Mouse (Mus musculus) frontal cortex, postnatal 14 days (tissue): ENCODE results near the gene Cabp1.

Source experiments
- DNase-seq, 2 experiments: peaks; one replicate each; pipeline ENCODE4 v3.0.0; 2022; ENCODE audit warnings: low spot score in 2 of 2

Gene Cabp1

GRCm38 (mm10) chr5:115193669-115194625, at the start of gene Cabp1:
Gene Cabp1 (minus strand): TSS chr5:115194381.
- DNase-seq = no peak

DNA sequence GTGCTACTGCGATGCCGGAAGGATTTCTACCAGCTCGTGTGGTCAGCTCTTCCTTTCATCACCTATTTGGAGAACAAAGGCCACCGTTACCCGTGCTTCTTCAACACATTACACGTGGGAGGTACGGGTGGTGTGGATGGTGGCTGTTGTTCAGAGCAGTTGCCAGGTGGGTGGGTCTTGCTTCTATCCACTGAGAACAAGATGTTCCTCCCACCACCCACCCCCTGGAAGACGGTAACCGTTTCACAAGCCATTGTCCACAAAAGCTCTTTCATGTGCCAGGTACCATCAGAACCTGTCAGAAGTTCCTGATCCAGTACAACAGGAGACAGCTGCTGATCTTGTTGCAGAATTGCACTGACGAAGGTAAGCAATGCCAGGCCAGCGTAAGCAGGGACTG, 46.0 kb upstream of the Cabp1 start:
- DNase-seq = no peak

GRCm38 (mm10) chr5:115238729-115239195, 44.6 kb upstream of the Cabp1 start:
- no peak for DNase-seq

DNA sequence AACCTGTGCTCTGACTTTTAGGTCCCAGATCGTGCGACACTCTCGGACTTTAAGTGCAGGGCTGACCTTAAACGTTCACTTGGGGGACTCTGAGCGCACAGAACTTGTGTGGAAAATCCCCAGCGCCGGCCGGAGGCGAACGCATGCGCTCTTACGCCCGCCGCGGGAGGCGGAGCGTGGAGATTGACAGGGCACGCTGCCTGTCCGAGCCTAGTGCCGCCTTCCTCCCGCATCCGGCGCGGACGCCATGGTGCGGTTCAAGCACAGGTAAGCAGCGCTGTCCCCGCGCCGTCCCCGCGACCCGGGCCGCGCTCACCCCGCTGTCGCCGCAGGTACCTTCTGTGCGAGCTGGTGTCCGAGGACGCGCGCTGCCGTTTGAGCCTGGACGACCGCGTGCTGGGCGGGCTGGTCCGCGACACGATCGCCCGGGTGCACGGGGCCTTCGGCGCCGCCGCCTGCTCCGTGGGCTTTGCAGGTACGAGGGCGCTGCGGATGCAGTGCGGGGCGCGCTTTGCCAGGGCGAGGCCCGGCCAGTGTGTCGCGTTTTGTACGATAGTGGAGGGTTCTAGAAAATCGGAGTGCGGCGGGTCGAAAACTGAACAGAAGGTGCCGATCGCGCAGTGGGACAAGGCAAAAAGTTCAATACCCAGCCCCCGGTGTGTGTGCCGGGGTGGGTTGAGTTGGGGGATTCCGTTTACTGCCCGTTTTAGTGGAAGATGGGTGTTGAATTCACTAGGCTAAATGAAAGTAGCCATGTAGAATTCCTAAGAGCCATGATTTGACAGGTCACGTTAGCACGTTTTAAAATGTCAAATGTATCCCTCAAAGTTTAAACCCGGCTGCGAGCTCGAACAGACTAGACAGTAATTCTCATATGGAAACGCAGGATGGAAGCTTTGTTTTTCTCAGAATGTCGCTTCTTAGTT, 43.9 kb upstream of the Cabp1 start:
- DNase-seq = peak; percentile 76 to 85

DNA sequence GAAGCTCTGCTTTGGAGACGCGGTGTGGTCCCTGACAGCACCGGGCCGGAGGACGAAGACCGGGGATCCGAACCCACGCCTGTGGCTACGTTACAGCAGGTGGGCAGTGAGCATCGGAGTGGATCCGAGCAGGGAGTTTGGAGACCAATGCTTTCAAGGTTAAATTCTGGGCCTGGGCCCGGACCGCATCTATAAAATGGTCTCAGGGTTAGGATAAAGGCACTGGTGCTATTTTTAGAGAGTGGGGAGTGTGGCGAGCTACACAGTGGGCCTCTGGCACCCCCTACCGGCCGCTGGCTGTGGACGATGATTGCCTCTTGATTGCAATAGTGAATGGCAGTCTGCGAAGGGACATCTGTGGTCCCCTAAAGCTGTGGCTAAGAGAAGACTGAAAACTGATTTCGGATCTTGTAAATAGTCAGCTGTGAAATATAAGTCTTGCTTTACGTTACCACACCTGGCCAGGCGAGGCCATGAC, 41.6 kb upstream of the Cabp1 start, which contains the start of gene Pop5:
TSS of gene Pop5 (plus strand) at position 51 of the 478 bp plus-strand sequence.
- peak; percentile 74 to 89 for DNase-seq

- peak; percentile 60 for DNase-seq
These were observed 41.2 kb upstream of the Cabp1 start for GRCm38 (mm10) chr5:115235323-115235771.

DNA sequence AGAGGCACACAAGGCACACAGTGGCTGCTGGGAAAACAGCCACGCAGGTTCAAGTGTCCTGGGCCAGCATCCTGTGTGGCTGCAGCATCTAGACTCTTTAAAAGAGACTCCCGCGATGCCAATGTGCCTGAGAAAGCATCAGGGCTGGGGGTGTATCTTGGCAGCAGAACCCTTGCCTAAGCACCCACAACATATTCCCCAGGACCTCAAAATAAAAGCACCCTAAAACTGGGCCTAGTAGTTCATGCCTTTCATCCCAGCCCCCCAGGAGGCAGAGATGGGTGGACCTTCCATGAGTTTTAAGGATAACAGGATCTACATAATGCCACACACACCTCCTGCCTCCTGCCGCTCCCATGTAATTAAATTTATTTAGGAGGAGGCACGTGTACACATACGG, 40.3 kb upstream of the Cabp1 start:
- no peak for DNase-seq

GRCm38 (mm10) chr5:115233031-115233780, 39.0 kb upstream of the Cabp1 start:
- DNase-seq = no peak

DNA sequence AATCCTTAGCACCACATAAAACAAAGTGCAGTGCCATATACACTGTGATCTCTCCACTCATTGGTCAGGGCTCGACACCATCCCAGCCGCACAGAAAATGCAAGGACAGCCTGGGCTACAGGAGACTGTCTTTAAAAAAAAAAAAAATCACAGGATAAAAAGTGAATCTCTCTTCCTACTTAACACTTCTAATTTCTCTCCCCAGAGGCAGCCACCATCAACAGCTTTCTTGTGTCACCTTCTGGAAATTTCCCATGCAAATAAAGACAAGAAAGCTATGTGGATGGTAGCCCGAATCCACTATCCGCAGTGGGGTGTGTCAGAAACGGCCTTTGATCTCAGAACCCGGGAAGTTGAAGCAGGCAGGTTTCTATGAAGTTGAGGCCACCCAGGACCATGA, 38.3 kb upstream of the Cabp1 start:
- DNase-seq = no peak

GRCm38 (mm10) chr5:115231552-115232120, 37.5 kb upstream of the Cabp1 start:
- DNase-seq = no peak

- peak in 1 of 2 experiments; percentile 68 for DNase-seq
These were observed 36.8 kb upstream of the Cabp1 start for GRCm38 (mm10) chr5:115230830-115231551.

GRCm38 (mm10) chr5:115222485-115222884, 28.3 kb upstream of the Cabp1 start:
- DNase-seq = no peak

GRCm38 (mm10) chr5:115220931-115221640, 26.9 kb upstream of the Cabp1 start:
- DNase-seq = no peak

GRCm38 (mm10) chr5:115217998-115218397, 23.8 kb upstream of the Cabp1 start:
- DNase-seq = no peak

GRCm38 (mm10) chr5:115215273-115216185, 21.3 kb upstream of the Cabp1 start:
- no peak for DNase-seq

GRCm38 (mm10) chr5:115214864-115215263, 20.7 kb upstream of the Cabp1 start:
- DNase-seq = no peak

DNA sequence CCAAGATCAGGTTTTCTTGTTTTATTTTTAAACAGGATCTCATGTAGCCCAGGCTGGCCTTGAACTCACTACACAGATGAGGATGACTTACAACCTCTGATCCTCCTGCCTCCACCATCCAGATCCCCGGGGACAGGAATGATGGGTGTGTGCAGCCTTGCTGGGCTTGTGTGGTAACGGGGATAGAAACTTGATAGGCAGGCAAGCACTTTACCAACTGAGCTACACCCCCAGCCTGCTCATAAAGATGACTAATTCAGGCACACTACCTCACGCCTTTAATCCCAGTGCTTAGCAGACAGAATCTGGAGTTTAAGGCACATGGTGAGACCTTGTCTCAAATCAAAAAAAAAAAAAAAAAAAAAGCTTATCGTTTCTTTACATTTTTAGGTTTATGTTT, 18.7 kb upstream of the Cabp1 start:
- no peak for DNase-seq

DNA sequence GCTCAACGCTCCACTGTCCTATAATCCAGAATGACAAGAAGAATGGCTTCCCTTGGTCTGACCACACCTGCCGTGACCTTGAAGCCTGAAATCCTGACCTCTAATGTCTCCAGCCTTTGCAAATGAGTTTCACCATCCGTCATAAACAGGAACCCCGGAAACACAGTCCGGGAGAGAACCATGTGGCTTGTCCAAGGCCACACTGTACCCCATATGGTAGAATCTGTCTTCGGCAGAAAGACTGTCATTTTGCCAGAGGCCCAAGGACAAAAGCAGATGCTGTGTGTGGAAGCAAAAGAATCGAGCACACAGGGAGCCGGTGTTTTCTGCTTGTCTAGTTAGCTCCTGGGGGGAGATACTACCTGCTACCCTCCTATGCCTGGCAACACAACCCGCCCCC, 18.3 kb upstream of the Cabp1 start:
- DNase-seq = no peak
